Mouse (Mus musculus) embryonic facial prominence, embryonic 13.5 days (tissue): ENCODE data around the gene Cfap97. TPM values are rescaled to one million over a fixed set of nuclear protein-coding genes. Genes with fewer than 3 reads are reported as not detected.

Experiments used
- ATAC-seq: fragments of 200-750 bp; cut with Nextera tagmentation; 2 replicates; pipeline ENCODE4 v1.8.0; 2017; ENCODE audit warnings: low read depth; ENCODE audit not compliant: insufficient number of reproducible peaks, insufficient read depth, low FRiP score, low TSS enrichment
- H3K27ac ChIP-seq: fragments of 300-500 bp; sonication (generic); 2 replicates; pipeline ENCODE4 v1.5.1; 2015; ENCODE audit warnings: moderate library complexity, mild to moderate bottlenecking, inconsistent platforms
- H3K27me3 ChIP-seq: fragments of 300-500 bp; sonication (generic); 2 replicates; pipeline ENCODE4 v1.6.1; 2015; ENCODE audit warnings: mild to moderate bottlenecking, inconsistent platforms
- H3K36me3 ChIP-seq: fragments of 300-500 bp; sonication (generic); 2 replicates; pipeline ENCODE4 v1.6.1; 2015; ENCODE audit warnings: mild to moderate bottlenecking, inconsistent platforms
- H3K4me1 ChIP-seq: fragments of 300-500 bp; sonication (generic); 2 replicates; pipeline ENCODE4 v1.6.1; 2015; ENCODE audit warnings: inconsistent platforms
- H3K4me2 ChIP-seq: fragments of 300-500 bp; sonication (generic); 2 replicates; pipeline ENCODE4 v1.6.1; 2015; ENCODE audit warnings: moderate library complexity, mild to moderate bottlenecking, inconsistent platforms
- H3K4me3 ChIP-seq: fragments of 300-500 bp; sonication (generic); 2 replicates; pipeline ENCODE4 v1.5.1; 2015; ENCODE audit warnings: mild to moderate bottlenecking, inconsistent platforms
- H3K9ac ChIP-seq: fragments of 300-500 bp; sonication (generic); 2 replicates; pipeline ENCODE4 v1.6.1; 2015; ENCODE audit warnings: mild to moderate bottlenecking, inconsistent platforms
- H3K9me3 ChIP-seq: fragments of 300-500 bp; sonication (generic); 2 replicates; pipeline ENCODE4 v1.6.1; 2016; ENCODE audit warnings: inconsistent platforms
- WGBS: fragments of 180-500 bp; shearing (Covaris S2); methylation state at CpG from one replicate; pipeline ENCODE4 v1.1.7; 2015; ENCODE audit warnings: mixed read lengths; 5-methylcytosine and 5-hydroxymethylcytosine counted together
- polyA plus RNA-seq: library from polyadenylated mRNA; unstranded; fragments of >200 nt; fragmentation: Nextera tagmentation; extraction: Ambion mirVana; gene quantifications from 2 replicates; pipeline ENCODE4 v1.2.1, GENCODE M21; 2015

The Cfap97 gene
- polyA plus RNA-seq, 1 experiment from 2014 or later, result 36.1 TPM

GRCm38 (mm10) chr8:46140376-46141120, 11.0 kb upstream of the Cfap97 start:
- H3K27ac ChIP-seq, result no peak overlapping the region
- H3K27me3 ChIP-seq, result no peaks in the 10 kb centered on the region
- WGBS, result 67% methylated on average over 9 of the region's 9 CpGs
- no peak overlapping the region for H3K4me3 ChIP-seq
- no peaks in the 10 kb centered on the region for H3K36me3 ChIP-seq
- ATAC-seq, result no peak
- H3K9ac ChIP-seq, result no peak overlapping the region
- H3K4me1 ChIP-seq, result peaks cover 9% of the 10 kb centered on the region; the same call in 1 of the 2 replicates
- H3K9me3 ChIP-seq, result no peaks in the 10 kb centered on the region
- no peak overlapping the region for H3K4me2 ChIP-seq

DNA sequence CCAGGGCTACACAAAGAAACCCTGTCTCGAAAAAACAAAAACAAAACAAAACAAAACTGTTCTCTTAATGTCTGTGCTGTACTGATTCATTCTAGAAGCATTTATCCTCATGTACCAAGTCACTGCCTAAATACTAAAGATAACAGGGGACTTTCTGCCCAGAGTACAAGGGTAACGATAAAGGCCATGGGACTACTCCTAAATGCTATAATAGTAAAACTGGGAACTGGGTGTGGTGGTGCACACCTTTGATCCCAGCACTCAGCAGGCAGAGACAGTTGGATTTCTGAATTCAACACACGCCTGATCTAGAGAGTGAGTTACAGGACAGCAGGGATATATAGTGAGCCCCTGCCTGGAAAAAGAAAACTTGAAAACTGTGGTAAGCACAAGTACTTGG, 9.9 kb upstream of the Cfap97 start:
- no peak for ATAC-seq
- WGBS, result 92% methylated on average over 3 of the region's 3 CpGs
- no peaks in the 10 kb centered on the region for H3K36me3 ChIP-seq

GRCm38 (mm10) chr8:46142498-46143081, 9.0 kb upstream of the Cfap97 start:
- no peaks in the 10 kb centered on the region for H3K36me3 ChIP-seq
- H3K27me3 ChIP-seq, result no peaks in the 10 kb centered on the region
- H3K4me3 ChIP-seq, result no peak overlapping the region
- peaks cover 12% of the 10 kb centered on the region for H3K4me1 ChIP-seq
- H3K9ac ChIP-seq, result no peak overlapping the region
- 92% methylated on average over 4 of the region's 4 CpGs for WGBS
- H3K9me3 ChIP-seq, result no peaks in the 10 kb centered on the region
- H3K27ac ChIP-seq, result no peak overlapping the region
- H3K4me2 ChIP-seq, result no peak overlapping the region
- ATAC-seq, result no peak

More for the DNA sequence above, 9.9 kb upstream of the Cfap97 start:
- H3K9ac ChIP-seq, result no peak overlapping the region
- H3K27ac ChIP-seq, result no peak overlapping the region
- no peak overlapping the region for H3K4me2 ChIP-seq
- H3K9me3 ChIP-seq, result no peaks in the 10 kb centered on the region
- no peak overlapping the region for H3K4me3 ChIP-seq
- H3K4me1 ChIP-seq, result peaks cover 9% of the 10 kb centered on the region; the same call in 1 of the 2 replicates
- H3K27me3 ChIP-seq, result no peaks in the 10 kb centered on the region

DNA sequence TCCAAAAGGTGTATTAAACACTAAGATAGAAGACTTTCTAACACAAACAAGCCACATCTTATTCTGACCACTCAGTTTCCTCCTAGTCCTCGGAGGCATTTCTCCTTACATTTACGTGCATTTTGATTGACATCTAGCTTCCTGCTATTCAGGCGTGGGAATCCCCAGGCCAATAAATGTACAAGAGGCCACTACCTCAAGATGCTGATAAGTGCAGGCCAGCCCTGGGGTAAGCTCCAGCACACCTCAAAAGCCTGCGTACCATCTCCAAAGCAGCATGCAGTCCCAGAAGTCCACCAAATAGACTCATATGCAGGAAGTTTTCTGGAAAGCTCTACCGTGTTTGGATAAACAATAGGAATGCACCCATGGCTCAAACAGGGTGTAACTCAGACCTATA, 8.1 kb upstream of the Cfap97 start:
- Histone ChIP-seq H3K9me3 (no peaks in the 10 kb centered on the region), H3K27ac (no peak overlapping the region), H3K4me2 (no peak overlapping the region), H3K27me3 (no peaks in the 10 kb centered on the region), H3K36me3 (no peaks in the 10 kb centered on the region), H3K4me3 (no peak overlapping the region), H3K4me1 (peaks cover 12% of the 10 kb centered on the region), H3K9ac (no peak overlapping the region)
- ATAC-seq, result no peak
- 59% methylated on average over 5 of the region's 5 CpGs for WGBS

- no peaks in the 10 kb centered on the region for H3K9me3 ChIP-seq
- H3K4me2 ChIP-seq, result no peak overlapping the region
- H3K4me3 ChIP-seq, result no peak overlapping the region
- H3K9ac ChIP-seq, result no peak overlapping the region
- peaks cover 12% of the 10 kb centered on the region for H3K4me1 ChIP-seq
- H3K36me3 ChIP-seq, result no peaks in the 10 kb centered on the region
- H3K27ac ChIP-seq, result no peak overlapping the region
- WGBS, result 17% methylated on average over 1 of the region's 1 CpGs
- no peak for ATAC-seq
- no peaks in the 10 kb centered on the region for H3K27me3 ChIP-seq
These were observed 7.6 kb upstream of the Cfap97 start for GRCm38 (mm10) chr8:46143924-46144323.

DNA sequence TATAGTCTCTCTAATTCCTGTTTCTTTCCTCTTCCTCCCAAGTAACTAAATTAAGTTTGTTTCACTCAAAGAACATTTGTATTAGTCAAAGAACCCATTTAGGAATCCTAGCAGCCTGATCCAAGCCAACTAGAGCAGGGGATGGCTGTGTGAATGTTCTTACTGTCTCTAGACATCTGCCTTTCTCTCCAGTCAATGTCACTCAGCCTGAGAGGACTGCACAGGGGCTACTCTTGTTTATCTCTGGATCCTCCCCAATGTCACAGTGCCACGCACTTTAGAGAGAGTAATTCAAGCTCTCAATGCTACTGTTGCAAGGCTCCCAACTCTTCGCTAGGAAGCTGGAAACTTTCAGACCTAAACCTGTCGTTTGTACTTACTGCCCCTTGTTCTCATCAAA, 5.4 kb upstream of the Cfap97 start:
- ATAC-seq, result no peak
- 0 out of 2 replicates have a peak, but pooled peaks cover 4% of the 10 kb centered on the region for H3K27me3 ChIP-seq
- H3K4me1 ChIP-seq, result peaks cover 13% of the 10 kb centered on the region
- no peaks in the 10 kb centered on the region for H3K9me3 ChIP-seq
- no peak overlapping the region for H3K4me3 ChIP-seq
- H3K4me2 ChIP-seq, result no peak overlapping the region
- H3K27ac ChIP-seq, result no peak overlapping the region
- H3K9ac ChIP-seq, result no peak overlapping the region
- 17% methylated on average over 3 of the region's 3 CpGs for WGBS
- H3K36me3 ChIP-seq, result no peaks in the 10 kb centered on the region

DNA sequence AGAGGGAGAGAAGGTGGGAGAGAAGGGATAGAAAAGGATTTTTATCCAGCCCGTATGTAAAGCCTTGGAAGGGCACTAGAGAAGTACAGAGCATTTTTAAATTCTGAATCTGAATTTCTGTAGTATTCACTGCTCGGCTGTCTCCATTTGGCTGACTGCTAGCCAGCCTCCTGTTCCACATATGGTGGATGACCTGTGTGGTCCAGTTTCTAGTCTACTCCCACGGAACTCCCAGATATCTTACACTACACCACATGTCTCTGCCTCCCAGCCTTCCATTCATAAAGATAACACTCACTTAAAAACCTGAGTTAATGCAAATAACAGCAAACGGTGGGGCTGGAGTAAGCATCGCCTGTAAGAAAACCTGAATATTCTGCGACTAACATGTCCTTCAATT, 2.3 kb upstream of the Cfap97 start:
- 77% methylated on average over 6 of the region's 6 CpGs for WGBS
- peaks cover 16% of the 10 kb centered on the region for H3K27me3 ChIP-seq
- H3K4me3 ChIP-seq, result no peak overlapping the region
- H3K4me1 ChIP-seq, result peaks cover 16% of the 10 kb centered on the region
- no peak overlapping the region for H3K4me2 ChIP-seq
- no peaks in the 10 kb centered on the region for H3K9me3 ChIP-seq
- H3K9ac ChIP-seq, result no peak overlapping the region
- H3K27ac ChIP-seq, result no peak overlapping the region
- H3K36me3 ChIP-seq, result no peaks in the 10 kb centered on the region
- no peak for ATAC-seq

GRCm38 (mm10) chr8:46149782-46150181, 1.8 kb upstream of the Cfap97 start:
- no peaks in the 10 kb centered on the region for H3K36me3 ChIP-seq
- WGBS, result 78% methylated on average over 9 of the region's 9 CpGs
- no peaks in the 10 kb centered on the region for H3K9me3 ChIP-seq
- no peak overlapping the region for H3K4me2 ChIP-seq
- peaks cover 20% of the 10 kb centered on the region for H3K27me3 ChIP-seq
- no peak overlapping the region for H3K4me3 ChIP-seq
- no peak overlapping the region for H3K9ac ChIP-seq
- peaks cover 16% of the 10 kb centered on the region for H3K4me1 ChIP-seq
- ATAC-seq, result no peak
- no peak overlapping the region for H3K27ac ChIP-seq

DNA sequence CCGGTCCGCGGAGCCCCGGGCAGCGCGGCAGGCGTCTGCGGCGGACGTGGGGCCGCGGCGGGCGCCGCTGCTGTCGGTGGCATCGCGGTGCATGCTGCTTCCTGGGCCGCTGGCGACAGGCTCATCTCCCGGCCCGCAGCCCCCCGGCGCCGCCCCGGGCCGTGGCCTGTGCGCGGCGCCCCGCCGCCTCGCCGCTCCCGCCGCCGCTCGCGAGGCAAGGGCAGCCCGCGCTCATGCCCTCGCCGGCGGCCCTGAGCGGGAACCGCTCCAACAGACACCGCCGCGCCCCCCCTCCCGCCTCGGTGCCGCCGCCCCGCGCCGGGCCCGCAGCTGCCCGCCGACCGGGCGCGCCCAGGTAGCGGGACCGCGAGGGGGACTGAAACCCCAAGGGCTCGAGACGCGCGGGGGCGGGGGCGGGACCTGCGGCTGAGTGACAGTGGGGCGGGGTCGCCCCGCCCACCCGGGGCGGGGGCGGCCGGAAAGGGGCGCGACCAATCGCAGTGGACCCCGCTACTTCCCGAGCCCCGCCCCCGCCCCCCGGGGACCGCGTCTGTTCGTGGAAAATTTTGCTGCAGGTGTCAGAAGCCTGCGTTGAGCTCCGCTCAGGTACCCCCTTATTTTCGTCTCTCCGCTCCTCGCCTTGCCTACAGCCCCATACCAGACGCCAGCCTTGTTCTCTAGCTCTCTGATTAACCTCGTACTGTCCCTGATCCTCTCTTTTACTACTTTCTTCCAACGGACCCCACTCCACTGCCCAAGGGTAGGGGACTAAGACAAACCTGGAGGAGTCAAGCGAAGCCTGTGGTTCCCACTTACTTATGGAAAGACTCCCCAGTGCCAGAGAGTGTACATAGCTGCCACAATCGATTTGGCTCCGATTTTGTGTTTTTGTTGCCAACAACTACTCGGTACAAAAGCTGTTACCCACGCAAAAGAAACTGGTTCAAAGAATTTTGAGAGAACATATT, 777 bp downstream of the Cfap97 start, which contains the start of gene Snx25:
Gene Snx25 (minus strand): TSS at position 96 of the 968 bp plus-strand sequence.
- H3K4me3 ChIP-seq, result peak within 1 kb of the TSS; percentile 82
- H3K4me2 ChIP-seq, result peak within 1 kb of the TSS; percentile 91
- H3K4me1 ChIP-seq, result peaks cover 13% of the 10 kb centered on the region
- H3K27ac ChIP-seq, result no peak within 1 kb of the TSS
- 4% methylated on average over 63 of the region's 103 CpGs for WGBS
- peak; percentile 87 for ATAC-seq
- peaks cover 20% of the 10 kb centered on the region for H3K27me3 ChIP-seq
- H3K9ac ChIP-seq, result peak within 1 kb of the TSS; percentile 88
- H3K9me3 ChIP-seq, result no peaks in the 10 kb centered on the region
- no peaks in the 10 kb centered on the region for H3K36me3 ChIP-seq

- 34% methylated on average over 2 of the region's 2 CpGs for WGBS
- H3K9ac ChIP-seq, result no peak overlapping the region
- no peaks in the 10 kb centered on the region for H3K9me3 ChIP-seq
- peak overlapping the region; percentile 82; the same call in 1 of the 2 replicates for H3K4me3 ChIP-seq
- no peak for ATAC-seq
- H3K27me3 ChIP-seq, result peaks cover 20% of the 10 kb centered on the region
- H3K4me1 ChIP-seq, result peaks cover 13% of the 10 kb centered on the region
- no peaks in the 10 kb centered on the region for H3K36me3 ChIP-seq
- H3K4me2 ChIP-seq, result peak overlapping the region; percentile 91
- no peak overlapping the region for H3K27ac ChIP-seq
These were observed 1.5 kb downstream of the Cfap97 start for GRCm38 (mm10) chr8:46153042-46153441.
